Mouse (Mus musculus) heart, embryonic 10.5 days (tissue): ENCODE measurements at regions not wholly inside any gene's neighbourhood (a gene's known extent, or its start where the extent isn't known, plus 50 kb on each side); places are given as distances from the start of the nearest gene placed in this dataset.

Source experiments
- DNase-seq: peaks from one replicate; pipeline ENCODE4 v3.0.0-alpha.2; 2017; ENCODE audit warnings: low spot score
- H3K27ac ChIP-seq: fragments of 300-500 bp; sonication (generic); 2 replicates; pipeline ENCODE4 v1.5.1; 2016; ENCODE audit warnings: mild to moderate bottlenecking
- H3K27me3 ChIP-seq: fragments of 300-500 bp; sonication (generic); 2 replicates; pipeline ENCODE4 v1.6.1; 2016; ENCODE audit warnings: mild to moderate bottlenecking; ENCODE audit not compliant: poor library complexity, insufficient read depth, severe bottlenecking
- H3K36me3 ChIP-seq: fragments of 300-500 bp; sonication (generic); 2 replicates; pipeline ENCODE4 v1.6.1; 2016; ENCODE audit warnings: mild to moderate bottlenecking, moderate library complexity
- H3K4me1 ChIP-seq: fragments of 300-500 bp; sonication (generic); 2 replicates; pipeline ENCODE4 v1.6.1; 2016; ENCODE audit warnings: mild to moderate bottlenecking
- H3K4me3 ChIP-seq: fragments of 300-500 bp; sonication (generic); 2 replicates; pipeline ENCODE4 v1.5.1; 2016; ENCODE audit warnings: mild to moderate bottlenecking, moderate library complexity
- H3K9me3 ChIP-seq: fragments of 300-500 bp; sonication (generic); 2 replicates; pipeline ENCODE4 v1.6.1; 2016; ENCODE audit warnings: mild to moderate bottlenecking, moderate library complexity
- WGBS: fragments of 180-500 bp; shearing (Covaris S2); methylation state at CpG from one replicate; pipeline ENCODE4 v1.1.7; 2016; 5-methylcytosine and 5-hydroxymethylcytosine counted together

GRCm38 (mm10) chr10:111801021-111801793 is 171.3 kb upstream of the Krr1 start:
- Histone ChIP-seq H3K27ac (peak overlapping the region; percentile 69; the same call in 1 of the 2 replicates), H3K27me3 (no peaks in the 10 kb centered on the region), H3K9me3 (no peaks in the 10 kb centered on the region), H3K36me3 (no peaks in the 10 kb centered on the region), H3K4me3 (no peak overlapping the region), H3K4me1 (peaks cover 27% of the 10 kb centered on the region)
- DNase-seq = peak; percentile 75
- 34% methylated on average over 12 of the region's 12 CpGs for whole genome bisulfite sequencing

GRCm38 (mm10) chr10:111801794-111802359 is 170.6 kb upstream of the Krr1 start:
- H3K4me1 ChIP-seq = peaks cover 33% of the 10 kb centered on the region
- WGBS = 55% methylated on average over 12 of the region's 12 CpGs
- DNase-seq = peak; percentile 72

GRCm38 (mm10) chr10:111806333-111806732 is 166.1 kb upstream of the Krr1 start:
- Histone ChIP-seq H3K4me1 (peaks cover 19% of the 10 kb centered on the region), H3K4me3 (no peak overlapping the region), H3K27me3 (no peaks in the 10 kb centered on the region), H3K36me3 (no peaks in the 10 kb centered on the region), H3K9me3 (no peaks in the 10 kb centered on the region), H3K27ac (no peak overlapping the region)
- peak; percentile 3 for DNase-seq
- WGBS = 64% methylated on average over 3 of the region's 3 CpGs

More at GRCm38 (mm10) chr10:111801794-111802359, 170.6 kb upstream of the Krr1 start:
- Histone ChIP-seq H3K9me3 (no peaks in the 10 kb centered on the region), H3K4me3 (no peak overlapping the region), H3K27me3 (no peaks in the 10 kb centered on the region), H3K36me3 (no peaks in the 10 kb centered on the region), H3K27ac (peak overlapping the region; percentile 69)

- DNase-seq = peak; percentile 71
- H3K9me3 ChIP-seq = no peaks in the 10 kb centered on the region
- 36% methylated on average over 5 of the region's 5 CpGs for WGBS
- no peaks in the 10 kb centered on the region for H3K27me3 ChIP-seq
- H3K4me3 ChIP-seq = no peak overlapping the region
- H3K4me1 ChIP-seq = peaks cover 13% of the 10 kb centered on the region
- peak overlapping the region; percentile 24; the same call in 1 of the 2 replicates for H3K27ac ChIP-seq
- no peaks in the 10 kb centered on the region for H3K36me3 ChIP-seq
Measured at GRCm38 (mm10) chr10:111806916-111807315, 165.5 kb upstream of the Krr1 start.

GRCm38 (mm10) chr10:111813736-111814135 is 158.7 kb upstream of the Krr1 start:
- no peak for DNase-seq
- no peaks in the 10 kb centered on the region for H3K27me3 ChIP-seq
- H3K4me3 ChIP-seq = no peak overlapping the region
- WGBS = 87% methylated on average over 4 of the region's 4 CpGs
- no peak overlapping the region for H3K27ac ChIP-seq
- no peaks in the 10 kb centered on the region for H3K36me3 ChIP-seq
- no peaks in the 10 kb centered on the region for H3K9me3 ChIP-seq
- H3K4me1 ChIP-seq = no peaks in the 10 kb centered on the region

GRCm38 (mm10) chr10:111814648-111815047 is 157.8 kb upstream of the Krr1 start:
- Histone ChIP-seq H3K9me3 (no peaks in the 10 kb centered on the region), H3K4me3 (no peak overlapping the region), H3K27me3 (no peaks in the 10 kb centered on the region), H3K27ac (no peak overlapping the region), H3K4me1 (no peaks in the 10 kb centered on the region), H3K36me3 (no peaks in the 10 kb centered on the region)
- no peak for DNase-seq
- 61% methylated on average over 5 of the region's 5 CpGs for WGBS

- WGBS = 79% methylated on average over 2 of the region's 2 CpGs
- no peaks in the 10 kb centered on the region for H3K27me3 ChIP-seq
- no peaks in the 10 kb centered on the region for H3K4me1 ChIP-seq
- no peaks in the 10 kb centered on the region for H3K36me3 ChIP-seq
- no peaks in the 10 kb centered on the region for H3K9me3 ChIP-seq
- DNase-seq = no peak
- no peak overlapping the region for H3K4me3 ChIP-seq
- no peak overlapping the region for H3K27ac ChIP-seq
Measured at GRCm38 (mm10) chr10:111815160-111815559, 157.3 kb upstream of the Krr1 start.

GRCm38 (mm10) chr10:111815821-111816599 is 156.5 kb upstream of the Krr1 start:
- no peak overlapping the region for H3K4me3 ChIP-seq
- H3K9me3 ChIP-seq = no peaks in the 10 kb centered on the region
- no peaks in the 10 kb centered on the region for H3K4me1 ChIP-seq
- no peaks in the 10 kb centered on the region for H3K27me3 ChIP-seq
- no peak for DNase-seq
- no peaks in the 10 kb centered on the region for H3K36me3 ChIP-seq
- 75% methylated on average over 7 of the region's 7 CpGs for WGBS
- H3K27ac ChIP-seq = no peak overlapping the region

GRCm38 (mm10) chr10:111819755-111820451 is 152.6 kb upstream of the Krr1 start:
- DNase-seq = no peak
- no peaks in the 10 kb centered on the region for H3K36me3 ChIP-seq
- H3K9me3 ChIP-seq = no peaks in the 10 kb centered on the region
- no peak overlapping the region for H3K27ac ChIP-seq
- no peaks in the 10 kb centered on the region for H3K27me3 ChIP-seq
- H3K4me3 ChIP-seq = no peak overlapping the region
- 93% methylated on average over 8 of the region's 8 CpGs for WGBS
- no peaks in the 10 kb centered on the region for H3K4me1 ChIP-seq

- H3K36me3 ChIP-seq = no peaks in the 10 kb centered on the region
- WGBS = 79% methylated on average over 4 of the region's 4 CpGs
- peaks cover 18% of the 10 kb centered on the region for H3K4me1 ChIP-seq
- DNase-seq = no peak
- H3K4me3 ChIP-seq = no peak overlapping the region
- H3K27me3 ChIP-seq = no peaks in the 10 kb centered on the region
- peak overlapping the region; percentile 70; the same call in 1 of the 2 replicates for H3K27ac ChIP-seq
- H3K9me3 ChIP-seq = no peaks in the 10 kb centered on the region
Measured at GRCm38 (mm10) chr10:111824820-111825219, 147.6 kb upstream of the Krr1 start.

GRCm38 (mm10) chr10:111826033-111826754 is 146.3 kb upstream of the Krr1 start:
- Histone ChIP-seq H3K27me3 (no peaks in the 10 kb centered on the region), H3K27ac (peak overlapping the region; percentile 70), H3K36me3 (no peaks in the 10 kb centered on the region), H3K4me3 (no peak overlapping the region), H3K9me3 (no peaks in the 10 kb centered on the region), H3K4me1 (peaks cover 18% of the 10 kb centered on the region)
- WGBS = 36% methylated on average over 4 of the region's 4 CpGs
- no peak for DNase-seq

- no peak for DNase-seq
- H3K27me3 ChIP-seq = no peaks in the 10 kb centered on the region
- H3K27ac ChIP-seq = no peak overlapping the region
- H3K4me1 ChIP-seq = peaks cover 18% of the 10 kb centered on the region
- no peak overlapping the region for H3K4me3 ChIP-seq
- 37% methylated on average over 3 of the region's 3 CpGs for WGBS
- H3K9me3 ChIP-seq = no peaks in the 10 kb centered on the region
- H3K36me3 ChIP-seq = no peaks in the 10 kb centered on the region
Measured at GRCm38 (mm10) chr10:111827246-111827645, 145.2 kb upstream of the Krr1 start.
